Mouse (Mus musculus) hematopoietic stem cell, adult 5-6 weeks (primary cell): ENCODE data around the gene Dnaic1. TPM values are rescaled to one million over a fixed set of nuclear protein-coding genes. Genes with fewer than 3 reads are reported as not detected.

ENCODE experiments used
- ATAC-seq, 2 experiments: fragments of 125-278 bp in 1 of 2; replicated peaks in 1 of 2; 2 replicates each; pipeline ENCODE4 v1.8.0; 2016 to 2017; ENCODE audit warnings: inconsistent platforms in 2 of 2, mild to moderate bottlenecking in 2 of 2, moderate number of reproducible peaks in 2 of 2, low read depth in 1 of 2, moderate TSS enrichment in 1 of 2; ENCODE audit not compliant: low FRiP score in 2 of 2, poor library complexity in 2 of 2, severe bottlenecking in 2 of 2, insufficient read depth in 1 of 2, low TSS enrichment in 1 of 2
- total RNA-seq: library from RNA; stranded (forward); fragments of 172-1452, 232-1000 nt; gene quantifications from 2 replicates; pipeline ENCODE4 v1.2.3, GENCODE M21; 2017

The Dnaic1 gene
- total RNA-seq, 1 experiment from 2014 or later, result not detected

DNA sequence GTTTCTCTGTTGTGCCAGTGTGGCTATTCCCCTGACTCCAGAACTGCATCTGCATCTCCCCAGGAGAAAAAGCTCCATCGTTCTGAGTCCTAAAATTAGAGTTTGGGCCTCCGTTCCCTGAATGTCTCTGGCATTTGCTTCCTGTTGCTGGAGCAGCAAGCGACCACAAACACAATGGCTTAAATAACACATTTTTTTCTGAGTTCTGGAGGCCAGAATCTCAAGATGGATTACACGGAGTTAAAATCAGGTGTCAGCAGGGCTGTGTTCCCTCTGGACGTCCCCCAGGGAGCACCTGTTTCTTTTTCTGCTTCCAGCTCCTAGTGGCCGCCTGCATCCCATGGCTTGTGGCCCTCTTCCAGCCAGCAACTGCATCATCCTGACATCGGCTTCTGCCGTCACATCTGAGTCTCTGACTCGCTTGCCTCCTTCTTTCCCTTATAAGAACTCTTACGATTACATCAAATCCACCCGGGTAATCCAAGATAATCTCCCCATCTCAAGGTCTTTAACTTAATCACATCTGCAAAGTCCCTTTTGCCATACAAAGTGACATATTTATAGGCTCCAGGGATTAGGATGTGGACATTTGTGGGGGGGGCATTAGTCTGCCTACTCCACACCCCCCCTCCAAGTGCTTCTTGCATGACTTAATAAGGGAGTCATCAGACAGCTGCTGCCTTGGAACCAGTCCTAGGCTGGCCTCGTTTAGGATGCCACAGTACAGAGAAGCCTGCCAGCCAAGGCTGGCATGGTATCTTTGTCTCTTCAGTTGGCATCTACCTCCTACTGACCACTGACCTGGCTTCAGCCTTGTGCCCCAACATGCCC lies 49.6 kb downstream of the Dnaic1 start:
- no peak for ATAC-seq

DNA sequence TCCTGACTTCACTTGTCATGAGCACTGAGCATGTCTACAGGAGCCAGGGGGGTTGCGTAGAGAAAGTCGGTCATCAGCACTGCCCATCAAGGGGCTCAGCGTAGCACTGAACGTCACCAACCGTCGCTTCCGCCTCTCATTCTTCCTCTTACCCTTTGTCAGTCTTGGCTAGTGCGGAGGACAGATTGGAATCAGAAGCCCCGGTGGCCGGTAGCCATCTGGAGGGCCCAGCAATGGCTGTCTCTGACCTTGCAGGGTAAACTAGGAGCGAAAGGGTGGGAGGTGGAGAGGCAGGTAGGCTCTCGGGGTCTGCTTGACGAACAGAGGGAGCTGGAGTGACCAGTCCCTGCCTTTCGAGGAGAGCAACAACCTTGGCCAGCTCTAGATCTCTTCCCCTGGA lies 52.5 kb downstream of the Dnaic1 start:
- no peak for ATAC-seq

- ATAC-seq, result peak; percentile 95 to 97
Observed at GRCm38 (mm10) chr4:41628202-41628927, 58.8 kb downstream of the Dnaic1 start.

- no peak for ATAC-seq
Observed at GRCm38 (mm10) chr4:41630196-41630595, 60.6 kb downstream of the Dnaic1 start.

- ATAC-seq, result no peak
Observed at GRCm38 (mm10) chr4:41631390-41631789, 61.8 kb downstream of the Dnaic1 start.

DNA sequence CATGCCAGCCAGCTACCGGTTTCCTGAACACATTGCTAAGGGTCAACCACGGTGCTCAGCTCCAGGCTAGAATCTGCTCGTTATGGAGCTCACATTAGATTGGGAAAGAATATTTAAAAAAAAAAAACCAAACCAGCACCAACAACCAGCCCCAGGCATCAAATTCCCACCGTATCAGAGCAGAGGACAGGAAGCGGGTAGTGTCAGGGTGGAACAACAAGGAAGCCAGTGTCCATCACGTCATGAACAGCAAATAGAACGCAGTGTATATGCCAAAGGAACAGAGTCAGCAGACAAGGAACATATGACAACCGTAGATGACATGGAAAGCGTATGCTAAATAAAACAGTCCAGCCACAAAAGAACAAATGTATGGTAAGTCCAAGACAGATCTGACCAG lies 63.4 kb downstream of the Dnaic1 start:
- no peak for ATAC-seq

GRCm38 (mm10) chr4:41634631-41635030 lies 65.1 kb downstream of the Dnaic1 start:
- no peak for ATAC-seq

- ATAC-seq, result no peak
Observed at GRCm38 (mm10) chr4:41635224-41635623, 65.6 kb downstream of the Dnaic1 start.

- ATAC-seq, result no peak
Observed at GRCm38 (mm10) chr4:41635906-41636305, 66.3 kb downstream of the Dnaic1 start.

DNA sequence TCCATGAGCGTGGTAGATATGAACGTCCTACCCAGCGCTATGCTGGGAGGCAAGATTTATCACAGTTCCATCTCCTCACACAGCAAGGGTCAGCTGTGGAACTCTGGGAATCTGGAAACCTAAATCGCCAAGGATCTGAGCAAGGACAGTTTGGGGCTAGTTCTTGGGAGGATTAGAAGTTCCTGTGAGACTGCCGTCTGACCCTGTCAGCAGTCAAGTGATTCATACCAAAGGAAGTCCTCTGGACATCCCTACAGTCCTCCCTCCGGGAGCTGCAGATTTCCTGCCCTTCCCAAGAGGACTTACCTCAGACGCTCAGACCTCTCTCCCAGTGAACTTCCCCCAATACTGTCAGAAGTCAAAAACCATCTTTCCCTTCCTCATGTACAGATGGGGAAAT lies 66.8 kb downstream of the Dnaic1 start:
- ATAC-seq, result no peak

- no peak for ATAC-seq
Observed at GRCm38 (mm10) chr4:41636882-41637635, 67.5 kb downstream of the Dnaic1 start.

DNA sequence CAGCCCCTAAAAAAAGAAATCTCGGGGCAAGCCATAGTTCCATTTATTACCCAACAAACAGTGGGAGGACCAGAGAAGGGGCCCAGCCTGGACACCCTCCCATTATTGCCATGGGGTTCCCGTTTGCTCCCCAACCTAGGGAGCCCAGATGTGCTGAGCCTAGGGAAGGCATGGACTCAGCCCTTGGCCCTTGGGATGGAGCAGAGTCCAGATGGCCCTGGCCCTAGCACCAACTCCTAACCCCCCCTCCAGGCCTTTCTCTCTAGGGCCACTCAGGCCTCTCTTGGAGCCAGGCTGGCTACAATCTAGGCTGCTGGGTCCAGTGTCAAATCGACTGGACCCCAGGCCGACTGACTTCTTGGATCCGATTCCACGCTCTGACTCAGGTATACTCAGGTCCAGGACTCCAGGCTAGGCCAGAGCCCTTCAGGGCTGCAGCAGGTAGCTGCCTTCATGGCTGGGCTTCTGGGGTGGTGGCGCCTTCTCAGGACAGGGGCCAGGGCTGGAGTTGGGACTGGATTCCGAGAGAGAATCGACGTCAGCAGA lies 68.7 kb downstream of the Dnaic1 start:
- ATAC-seq, result no peak

DNA sequence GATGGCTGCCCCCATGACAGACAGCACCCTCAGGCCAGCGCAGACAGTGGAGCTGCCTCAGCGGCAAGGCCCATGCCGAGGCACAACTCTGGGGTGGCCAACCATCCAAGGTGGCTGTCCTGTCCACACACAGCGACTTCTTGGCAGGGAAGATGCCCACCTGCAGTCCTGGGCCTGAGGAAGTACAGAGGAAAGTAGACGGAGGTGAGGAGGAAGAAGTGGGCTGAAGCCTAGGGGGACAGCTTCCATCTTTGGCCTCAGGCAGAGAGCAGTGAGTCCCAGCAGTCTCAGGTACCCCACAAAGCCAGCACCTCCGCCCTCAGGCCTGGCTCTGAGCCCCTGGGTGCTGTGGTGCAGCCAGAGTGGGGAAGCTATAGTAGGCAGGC lies 69.2 kb downstream of the Dnaic1 start:
- no peak for ATAC-seq

- ATAC-seq, result no peak
Observed at GRCm38 (mm10) chr4:41639214-41639841, 69.8 kb downstream of the Dnaic1 start.

GRCm38 (mm10) chr4:41639913-41640507 lies 70.4 kb downstream of the Dnaic1 start, which contains the start of gene Enho:
Enho (minus strand) TSS chr4:41640324.
- peak; percentile 84 to 95 for ATAC-seq

DNA sequence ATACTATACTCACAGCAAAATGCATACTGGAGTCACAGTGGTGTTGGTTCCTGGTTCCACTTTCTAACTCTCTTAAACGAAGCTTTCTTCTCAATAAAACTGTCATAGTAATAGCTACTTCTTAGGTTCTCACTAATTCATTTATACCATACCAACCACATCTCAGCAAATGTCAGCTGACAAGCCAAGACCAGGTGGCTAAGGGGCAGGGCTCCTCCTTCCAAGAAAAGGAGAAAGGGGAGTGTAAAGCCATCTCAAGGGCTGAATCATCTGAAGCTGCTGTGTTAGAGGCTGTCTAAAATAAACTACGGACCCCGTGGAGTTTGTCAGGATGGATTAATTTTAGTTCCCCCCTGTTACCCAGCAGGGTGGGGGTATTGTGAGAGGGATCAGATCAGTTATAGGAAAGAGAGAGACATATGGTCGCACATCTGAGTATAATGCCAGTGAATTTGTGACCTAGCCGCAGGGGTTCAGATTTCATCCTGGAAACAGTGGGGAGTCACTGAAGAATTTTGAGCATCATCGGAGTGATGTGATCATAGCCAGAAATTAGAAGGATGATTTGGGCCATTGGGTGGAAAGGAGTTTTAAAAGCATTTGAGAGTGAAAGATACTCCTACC lies 71.7 kb downstream of the Dnaic1 start:
- ATAC-seq, result no peak
